Mouse (Mus musculus) adrenal gland, adult (tissue): ENCODE measurements around the gene Nav3.

Experiments used
- DNase-seq, 2 experiments: peaks; one replicate each; pipeline ENCODE4 v3.0.0; 2022 to 2023; ENCODE audit warnings: low spot score in 1 of 2; ENCODE audit not compliant: inconsistent age in 2 of 2

Gene Nav3

GRCm38 (mm10) chr10:109718390-109718789, 737.6 kb downstream of the Nav3 start:
- peak; percentile 7 to 56 for DNase-seq

GRCm38 (mm10) chr10:109713001-109713400, 743.0 kb downstream of the Nav3 start:
- peak in 1 of 2 experiments; percentile 51 for DNase-seq

- no peak for DNase-seq
Measured at GRCm38 (mm10) chr10:109699771-109700335, 756.2 kb downstream of the Nav3 start.

- no peak for DNase-seq
Measured at GRCm38 (mm10) chr10:109690564-109690963, 765.4 kb downstream of the Nav3 start.

GRCm38 (mm10) chr10:109684109-109685056, 771.6 kb downstream of the Nav3 start:
- DNase-seq: peak; percentile 30 to 79

GRCm38 (mm10) chr10:109672896-109673295, 783.1 kb downstream of the Nav3 start:
- no peak for DNase-seq

- peak in 1 of 2 experiments; percentile 50 for DNase-seq
Measured at GRCm38 (mm10) chr10:109667453-109667852, 788.6 kb downstream of the Nav3 start.

- peak; percentile 59 to 91 for DNase-seq
Measured at GRCm38 (mm10) chr10:109664629-109665317, 791.2 kb downstream of the Nav3 start.

GRCm38 (mm10) chr10:109651516-109651915, 804.5 kb downstream of the Nav3 start:
- DNase-seq: no peak

- no peak for DNase-seq
Measured at GRCm38 (mm10) chr10:109643598-109643997, 812.4 kb downstream of the Nav3 start.

- DNase-seq: no peak
Measured at GRCm38 (mm10) chr10:109641806-109642205, 814.2 kb downstream of the Nav3 start.

GRCm38 (mm10) chr10:109637702-109638101, 818.3 kb downstream of the Nav3 start:
- no peak for DNase-seq
